Mouse (Mus musculus) left cerebral cortex, adult 2 months (tissue): ENCODE results near the gene Hist3h2ba. TPM values are rescaled to one million over a fixed set of nuclear protein-coding genes. Genes with fewer than 3 reads are reported as not detected.
A peak's percentile ranks its signal among the peaks of the same experiment; 100 is the strongest.

Source experiments
- DNase-seq, 2 experiments: peaks; one replicate each; pipeline ENCODE4 v3.0.0; 2021 to 2022; ENCODE audit warnings: low spot score in 2 of 2, mixed read lengths in 1 of 2; ENCODE audit errors: extremely low spot score in 1 of 2
- H3K27ac ChIP-seq: fragments of 200-600 bp; 2 replicates; pipeline ENCODE4 v1.8.1; 2022
- H3K4me3 ChIP-seq: fragments of 200-600 bp; 2 replicates; pipeline ENCODE4 v1.8.1; 2022
- CTCF ChIP-seq: fragments of 200-600 bp; IDR thresholded peaks from 2 replicates; pipeline ENCODE4 v1.8.1; 2022; ENCODE audit warnings: antibody characterized with exemption, mild to moderate bottlenecking, moderate library complexity
- intact Hi-C: fragments of 180-260 bp; cut with DNase I; formaldehyde crosslinking; loops from one replicate; pipeline ENCODE4 v1.15.1; 2025
- total RNA-seq, 2 experiments: library from RNA; stranded (reverse); gene quantifications; 2 replicates each; pipeline ENCODE4 v1.2.3; 2021

Hist3h2ba gene
- total RNA-seq, 2 experiments from 2014 or later = 88.5 to 98.9 TPM

DNA sequence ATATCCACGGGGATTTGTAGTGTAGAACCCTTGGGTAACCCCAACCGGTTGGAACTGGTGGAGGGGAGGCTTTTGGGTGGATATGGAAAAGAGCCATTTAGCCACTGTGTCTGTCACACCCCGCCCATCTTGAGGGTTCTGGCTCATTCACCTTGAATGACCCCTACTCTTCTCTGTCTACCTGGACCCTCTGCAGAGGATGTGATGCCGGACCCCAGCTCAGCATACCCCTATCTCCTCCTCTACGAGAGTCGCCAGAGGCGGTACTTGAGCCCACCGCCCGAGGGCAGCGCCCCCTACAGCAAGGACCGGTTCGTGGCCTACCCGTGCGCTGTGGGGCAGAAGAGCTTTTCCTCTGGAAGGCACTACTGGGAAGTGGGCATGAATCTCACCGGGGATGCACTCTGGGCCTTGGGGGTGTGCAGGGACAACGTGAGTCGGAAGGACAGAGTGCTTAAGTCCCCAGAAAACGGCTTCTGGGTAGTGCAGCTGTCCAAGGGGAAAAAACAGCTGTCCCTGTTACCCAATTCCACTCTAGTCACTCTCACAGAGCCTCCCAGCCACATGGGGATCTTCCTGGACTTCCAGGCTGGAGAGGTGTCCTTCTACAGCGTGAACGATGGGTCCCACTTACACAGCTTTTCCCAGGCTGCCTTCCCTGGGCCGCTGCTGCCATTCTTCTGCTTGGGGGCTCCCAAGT, 22.3 kb downstream of the Hist3h2ba start:
- no peak for DNase-seq
- intact Hi-C loops = loop anchor here (5.0 kb wide), 1 partner anchor 211 kb away; the partner anchor contains the start of gene Gjc2
- peak; percentile 10; the same call in 1 of the 2 replicates for TF ChIP-seq CTCF
- no peak overlapping the region for H3K27ac ChIP-seq
- no peak overlapping the region for H3K4me3 ChIP-seq

DNA sequence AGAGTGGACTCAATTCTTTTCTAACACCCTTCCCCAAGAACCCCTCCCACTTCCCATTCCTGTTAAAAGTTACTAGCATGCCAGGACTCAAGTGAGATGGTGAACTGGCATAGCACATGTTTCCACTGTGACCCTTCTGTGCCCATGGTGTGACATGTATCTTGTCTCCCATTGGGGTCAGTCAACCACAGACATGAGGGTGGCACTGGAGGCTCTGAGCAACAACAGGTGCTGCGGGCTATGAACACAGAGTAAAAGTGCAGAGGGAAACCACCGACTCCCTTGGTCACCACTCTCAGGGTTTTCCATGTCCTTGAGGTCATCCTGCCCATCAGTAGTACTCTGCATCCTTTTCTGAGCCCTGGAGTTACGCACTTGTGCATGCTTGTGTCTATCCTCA, 23.1 kb downstream of the Hist3h2ba start:
- intact Hi-C loops = loop anchor here (5.0 kb wide), 1 partner anchor 211 kb away; the partner anchor contains the start of gene Gjc2
- TF ChIP-seq CTCF = no peak
- DNase-seq = no peak
- H3K27ac ChIP-seq = no peak overlapping the region
- no peak overlapping the region for H3K4me3 ChIP-seq

DNA sequence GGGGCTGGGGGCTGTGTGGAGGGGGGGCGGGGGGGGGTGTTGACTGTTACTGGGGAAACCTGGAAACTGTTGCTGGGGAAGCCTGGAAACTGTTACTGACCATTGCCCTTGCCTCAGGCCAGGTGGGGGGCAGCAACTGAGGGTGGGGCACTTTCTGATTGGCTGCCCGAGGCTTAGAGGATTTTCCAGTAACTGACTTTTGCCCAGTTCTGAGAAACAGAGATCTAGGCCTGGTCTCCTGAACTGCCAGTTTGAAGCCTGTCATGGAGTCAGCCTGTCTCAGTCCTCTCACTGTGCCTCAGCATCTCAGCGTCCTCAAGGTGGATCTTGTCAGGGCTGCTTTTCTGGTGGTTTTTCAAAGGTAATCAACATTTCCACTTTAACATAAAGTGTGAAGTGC, 25.7 kb downstream of the Hist3h2ba start:
- no peak for DNase-seq
- intact Hi-C loops = loop anchor here (5.0 kb wide), 1 partner anchor 208 kb away; the partner anchor contains the start of gene Gjc2

DNA sequence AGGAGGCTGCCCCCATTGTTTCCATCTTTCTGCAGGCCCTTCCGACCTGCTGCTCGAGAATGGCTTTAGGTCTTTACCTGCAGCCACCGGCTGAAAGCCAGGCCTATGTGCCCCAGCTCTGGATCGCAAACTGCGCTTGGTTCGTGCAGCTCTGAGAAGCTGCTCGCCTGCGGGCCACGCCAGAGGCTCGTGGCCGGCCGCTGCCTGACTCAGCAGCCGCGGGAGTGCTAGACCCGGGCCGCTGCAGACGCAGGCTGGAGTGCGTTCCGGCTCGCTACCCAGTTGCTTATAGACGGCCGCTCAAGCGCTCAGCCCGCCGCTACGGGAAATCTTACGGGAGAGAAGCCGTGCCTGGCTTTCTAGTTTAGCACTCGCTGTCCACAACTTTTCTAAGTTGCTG, 28.4 kb downstream of the Hist3h2ba start:
- no peak for TF ChIP-seq CTCF
- H3K27ac ChIP-seq = peak overlapping the region; percentile 89
- no peak for DNase-seq
- intact Hi-C loops = no loop called here
- peak overlapping the region; percentile 74 for H3K4me3 ChIP-seq

More for the DNA sequence above, 25.7 kb downstream of the Hist3h2ba start:
- H3K4me3 ChIP-seq = no peak overlapping the region
- no peak overlapping the region for H3K27ac ChIP-seq
- no peak for TF ChIP-seq CTCF

DNA sequence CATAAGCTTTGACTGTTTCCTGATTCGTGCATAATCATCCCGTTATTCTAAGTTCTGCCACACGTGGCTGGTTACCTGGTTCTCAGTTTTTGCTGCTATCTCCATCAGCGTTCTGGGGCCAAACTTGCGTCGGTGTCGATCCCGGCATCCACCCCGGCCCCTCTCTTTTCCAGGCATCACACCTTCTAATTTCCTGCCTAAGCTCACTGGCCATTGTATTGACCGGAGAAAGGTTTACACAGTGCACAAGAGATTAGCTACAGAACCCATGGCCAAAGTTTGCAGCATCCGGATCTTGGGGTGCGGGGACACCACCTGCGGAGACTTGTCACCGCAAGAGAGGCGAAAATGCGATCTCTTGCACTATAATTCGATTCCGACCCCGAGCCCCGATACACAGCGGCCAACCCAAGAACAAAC, 28.9 kb downstream of the Hist3h2ba start:
- no peak for TF ChIP-seq CTCF
- DNase-seq = no peak
- Histone ChIP-seq H3K27ac (peak overlapping the region; percentile 89), H3K4me3 (peak overlapping the region; percentile 74)
- intact Hi-C loops = no loop called here

DNA sequence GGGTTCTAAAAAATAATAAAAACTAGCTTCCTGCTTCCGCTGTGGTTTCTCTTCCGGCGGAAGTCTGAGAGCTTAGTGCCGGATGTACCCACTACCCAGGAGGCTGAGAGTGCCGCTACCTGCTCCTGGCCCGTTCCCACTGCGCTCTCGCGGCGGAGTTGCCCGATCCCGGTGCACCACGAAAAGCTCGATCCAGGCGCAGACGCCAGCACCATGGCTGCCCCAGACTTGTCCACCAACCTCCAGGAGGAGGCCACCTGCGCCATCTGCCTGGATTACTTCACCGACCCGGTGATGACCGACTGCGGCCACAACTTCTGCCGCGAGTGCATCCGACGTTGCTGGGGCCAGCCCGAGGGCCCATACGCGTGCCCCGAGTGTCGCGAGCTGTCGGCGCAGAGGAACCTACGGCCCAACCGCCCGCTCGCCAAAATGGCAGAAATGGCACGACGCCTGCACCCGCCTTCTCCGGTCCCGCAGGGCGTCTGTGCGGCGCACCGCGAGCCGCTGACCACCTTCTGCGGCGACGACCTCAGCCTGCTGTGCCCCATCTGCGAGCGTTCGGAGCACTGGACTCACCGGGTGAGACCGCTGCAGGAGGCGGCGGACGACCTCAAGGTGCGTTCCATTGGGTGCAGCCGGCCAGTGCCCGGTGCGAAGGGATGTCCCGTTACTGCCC, 29.4 kb downstream of the Hist3h2ba start, which contains the start of gene Trim11:
Gene Trim11 (plus strand): TSS at position 67 of the 679 bp plus-strand sequence.
- no peak for TF ChIP-seq CTCF
- Histone ChIP-seq H3K4me3 (peak within 1 kb of the TSS; percentile 74), H3K27ac (peak within 1 kb of the TSS; percentile 89)
- intact Hi-C loops = no loop called here
- DNase-seq = peak in 1 of 2 experiments; percentile 60

DNA sequence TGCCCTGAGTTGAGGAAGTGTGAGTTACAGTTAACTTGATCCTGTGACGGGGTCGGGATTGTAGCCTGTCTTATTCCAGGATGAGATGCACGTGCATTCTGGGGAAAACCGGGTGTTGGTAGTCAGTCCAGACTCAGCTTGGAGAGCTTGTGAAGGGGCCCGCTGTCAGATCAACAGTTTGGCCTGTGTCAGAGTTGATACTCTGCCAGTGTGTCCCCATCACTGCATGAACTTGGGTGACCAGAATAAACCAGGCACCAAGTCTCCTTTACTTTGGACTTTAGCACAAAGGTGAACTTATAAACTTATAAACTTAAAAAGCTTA, 29.9 kb downstream of the Hist3h2ba start:
- no peak for DNase-seq
- H3K4me3 ChIP-seq = peak overlapping the region; percentile 74
- H3K27ac ChIP-seq = peak overlapping the region; percentile 89; the same call in 1 of the 2 replicates
- intact Hi-C loops = no loop called here
- no peak for TF ChIP-seq CTCF

DNA sequence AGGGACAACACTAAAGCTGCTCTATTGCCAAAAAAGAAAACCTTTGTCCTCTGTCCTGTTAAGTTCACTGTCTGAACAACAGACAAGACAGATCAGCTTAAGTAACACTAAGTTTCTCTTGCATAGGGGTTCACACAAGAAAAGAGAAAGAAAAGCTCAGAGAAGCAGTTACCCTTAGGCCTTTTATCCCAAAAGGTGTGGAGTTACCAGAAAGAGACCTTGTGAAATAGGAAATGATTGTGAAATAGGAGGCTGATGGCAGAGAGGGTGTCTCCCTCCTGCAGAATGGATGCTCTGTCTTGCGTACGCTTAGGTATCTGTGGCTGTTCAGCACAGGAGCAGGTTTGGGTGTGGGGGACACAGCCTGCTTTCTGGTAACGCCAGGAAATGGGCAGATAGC, 30.5 kb downstream of the Hist3h2ba start:
- Histone ChIP-seq H3K4me3 (peak overlapping the region; percentile 74), H3K27ac (0 out of 2 replicates have a peak overlapping the region, but pooled peaks have one; percentile 7)
- intact Hi-C loops = no loop called here
- DNase-seq = no peak
- TF ChIP-seq CTCF = no peak

DNA sequence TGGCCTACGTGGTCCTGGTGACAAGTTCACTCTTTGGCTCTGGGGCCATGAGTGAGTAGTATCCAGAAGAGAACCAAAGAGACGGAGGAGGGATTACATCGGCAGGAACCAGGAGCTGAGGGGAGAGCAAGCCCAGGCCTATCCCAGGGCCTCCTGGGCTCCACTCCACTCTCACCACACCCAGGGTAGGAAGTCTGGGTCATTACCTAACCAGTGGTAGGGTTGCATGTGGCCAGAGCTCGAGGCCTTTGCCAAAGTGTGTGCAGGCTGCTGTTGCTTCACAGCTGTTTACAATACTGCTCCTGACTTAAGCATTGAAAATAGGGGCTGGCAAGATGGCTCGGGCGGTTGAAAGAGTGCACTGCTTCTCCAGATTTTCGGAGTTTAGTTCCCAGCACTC, 30.9 kb downstream of the Hist3h2ba start:
- no peak for DNase-seq
- intact Hi-C loops = no loop called here
- no peak for TF ChIP-seq CTCF

DNA sequence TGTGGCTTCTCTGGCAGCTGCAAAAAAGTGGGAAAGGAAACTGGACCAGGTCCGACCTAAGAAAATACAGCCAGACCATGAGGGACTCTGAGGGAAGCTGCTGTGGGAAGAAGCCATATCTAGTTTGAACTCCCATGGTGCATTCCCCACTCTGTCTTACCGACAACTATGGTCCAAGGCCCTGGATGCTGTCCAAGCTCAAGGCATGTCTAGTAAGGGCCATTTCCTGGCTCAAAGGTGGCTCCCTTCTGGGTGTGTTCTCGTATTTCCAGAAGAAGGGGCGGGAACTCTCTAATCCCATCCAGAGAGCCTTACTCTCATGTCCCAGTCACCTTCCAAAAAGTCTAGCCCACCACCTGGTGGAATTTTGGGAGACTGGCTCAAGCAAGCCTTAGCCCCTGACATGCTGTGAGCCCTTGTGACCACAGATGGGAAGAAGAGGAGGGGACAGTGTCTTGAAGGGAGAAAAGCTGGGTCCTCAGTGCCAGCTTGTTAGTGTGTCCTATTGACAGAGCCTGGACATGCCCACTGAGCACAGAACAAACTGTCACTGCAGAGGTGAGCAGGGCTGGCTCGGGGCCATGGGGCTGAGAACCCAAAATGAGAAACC, 31.8 kb downstream of the Hist3h2ba start:
- Histone ChIP-seq H3K27ac (no peak overlapping the region), H3K4me3 (peak overlapping the region; percentile 4; the same call in 1 of the 2 replicates)
- TF ChIP-seq CTCF = no peak
- intact Hi-C loops = no loop called here
- DNase-seq = no peak

More for the DNA sequence above, 30.9 kb downstream of the Hist3h2ba start:
- Histone ChIP-seq H3K27ac (0 out of 2 replicates have a peak overlapping the region, but pooled peaks have one; percentile 7), H3K4me3 (peak overlapping the region; percentile 74)

DNA sequence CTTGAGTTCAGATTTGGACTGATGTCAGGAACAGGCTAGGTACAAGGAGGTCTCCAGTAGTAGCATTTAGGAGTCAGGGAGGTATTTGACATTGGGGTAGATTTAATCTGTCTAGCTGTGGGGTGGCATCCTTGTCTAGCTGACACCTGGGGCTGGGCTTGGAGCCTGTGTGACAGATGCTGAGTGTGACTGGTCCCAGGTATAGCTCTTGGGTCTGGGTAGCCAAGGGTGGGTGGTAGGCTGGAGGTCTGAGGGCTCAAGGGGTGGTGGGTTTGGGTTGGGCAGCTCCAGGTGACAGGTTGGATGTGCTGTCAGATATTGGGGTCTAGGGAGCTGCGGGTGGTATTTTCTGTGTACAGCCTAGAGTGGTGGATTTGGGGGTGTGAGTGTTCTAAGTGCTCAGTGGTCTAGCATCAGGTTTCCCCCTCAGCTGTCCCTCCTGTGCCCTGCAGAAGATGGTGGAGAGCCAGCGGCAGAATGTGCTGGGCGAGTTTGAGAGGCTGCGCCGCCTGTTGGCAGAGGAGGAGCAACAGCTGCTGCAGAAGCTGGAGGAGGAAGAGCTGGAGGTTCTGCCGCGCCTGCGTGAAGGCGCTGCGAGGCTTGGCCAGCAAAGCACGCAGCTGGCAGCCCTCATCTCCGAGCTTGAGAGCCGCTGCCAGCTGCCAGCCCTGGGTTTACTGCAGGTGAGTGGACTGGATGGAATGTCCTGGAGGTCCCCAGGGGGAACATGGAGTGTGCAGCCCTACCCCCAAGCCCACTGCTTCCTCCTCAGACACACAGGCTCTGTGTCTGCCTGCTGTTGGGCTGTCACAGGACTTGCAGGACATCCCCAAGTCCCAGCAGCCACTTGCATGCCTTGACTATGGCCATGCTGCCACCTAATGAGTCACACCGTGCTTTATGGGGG, 33.1 kb downstream of the Hist3h2ba start:
- Histone ChIP-seq H3K4me3 (no peak overlapping the region), H3K27ac (peak overlapping the region; percentile 50; the same call in 1 of the 2 replicates)
- intact Hi-C loops = no loop called here
- TF ChIP-seq CTCF = peak; percentile 73
- DNase-seq = peak; percentile 74 to 75
